Mouse (Mus musculus): ENCODE results near the gene Zfp850. TPM values are rescaled to one million over a fixed set of nuclear protein-coding genes. Genes with fewer than 3 reads are reported as not detected.

Zfp850 gene
- polyA plus RNA-seq (2014; fragmentation: Illumina TruSeq; extraction: RNeasy Lipid Tissue Mini Kit (QIAGEN cat#74804); ENCODE audit: low read depth, low replicate concordance): 1.3 TPM

DNA sequence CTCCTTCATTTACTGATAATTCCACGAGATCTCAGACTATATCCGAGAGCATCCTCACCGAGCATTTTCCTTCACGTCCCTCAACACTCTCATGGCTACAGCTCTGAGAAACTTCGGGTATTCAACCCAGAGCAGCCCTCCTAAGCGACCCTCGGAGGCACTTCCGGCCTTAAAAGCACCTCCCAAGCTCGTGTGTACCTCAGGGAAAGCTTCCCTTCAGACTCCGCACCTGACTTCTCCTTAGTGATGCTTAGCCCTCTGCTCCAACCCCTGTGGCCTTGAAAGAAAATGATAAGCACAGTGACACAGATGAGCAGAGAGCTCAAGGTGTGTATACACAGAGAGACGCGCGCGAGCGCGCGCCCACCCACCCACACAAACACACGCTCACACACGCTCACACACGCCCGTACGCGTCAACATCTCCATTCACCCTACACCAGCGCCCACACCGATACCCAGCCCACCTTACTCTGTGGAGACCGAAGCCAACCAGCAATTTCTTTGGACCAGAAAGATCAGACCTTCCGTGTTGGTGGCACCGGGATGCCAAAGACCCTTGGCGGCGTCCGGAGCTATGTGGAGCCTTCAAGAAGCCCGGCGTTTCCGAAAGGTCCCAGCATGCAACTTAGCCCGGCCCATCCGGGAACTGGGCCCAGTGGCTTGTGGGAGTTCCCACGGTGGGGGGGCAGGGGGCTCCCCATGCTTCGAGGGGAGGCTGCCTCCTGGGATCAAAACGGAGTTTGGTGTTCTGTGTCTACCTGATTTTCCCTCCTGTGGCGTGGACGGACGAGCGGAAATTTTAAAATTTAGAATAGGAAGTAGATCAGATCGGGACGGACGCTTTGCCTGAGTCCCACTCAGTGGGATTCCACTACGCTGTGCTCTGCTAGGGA lies at the start of gene Zfp850:
Gene Zfp850, minus strand, starts transcription at position 567 of the 896 bp plus-strand sequence.

DNA sequence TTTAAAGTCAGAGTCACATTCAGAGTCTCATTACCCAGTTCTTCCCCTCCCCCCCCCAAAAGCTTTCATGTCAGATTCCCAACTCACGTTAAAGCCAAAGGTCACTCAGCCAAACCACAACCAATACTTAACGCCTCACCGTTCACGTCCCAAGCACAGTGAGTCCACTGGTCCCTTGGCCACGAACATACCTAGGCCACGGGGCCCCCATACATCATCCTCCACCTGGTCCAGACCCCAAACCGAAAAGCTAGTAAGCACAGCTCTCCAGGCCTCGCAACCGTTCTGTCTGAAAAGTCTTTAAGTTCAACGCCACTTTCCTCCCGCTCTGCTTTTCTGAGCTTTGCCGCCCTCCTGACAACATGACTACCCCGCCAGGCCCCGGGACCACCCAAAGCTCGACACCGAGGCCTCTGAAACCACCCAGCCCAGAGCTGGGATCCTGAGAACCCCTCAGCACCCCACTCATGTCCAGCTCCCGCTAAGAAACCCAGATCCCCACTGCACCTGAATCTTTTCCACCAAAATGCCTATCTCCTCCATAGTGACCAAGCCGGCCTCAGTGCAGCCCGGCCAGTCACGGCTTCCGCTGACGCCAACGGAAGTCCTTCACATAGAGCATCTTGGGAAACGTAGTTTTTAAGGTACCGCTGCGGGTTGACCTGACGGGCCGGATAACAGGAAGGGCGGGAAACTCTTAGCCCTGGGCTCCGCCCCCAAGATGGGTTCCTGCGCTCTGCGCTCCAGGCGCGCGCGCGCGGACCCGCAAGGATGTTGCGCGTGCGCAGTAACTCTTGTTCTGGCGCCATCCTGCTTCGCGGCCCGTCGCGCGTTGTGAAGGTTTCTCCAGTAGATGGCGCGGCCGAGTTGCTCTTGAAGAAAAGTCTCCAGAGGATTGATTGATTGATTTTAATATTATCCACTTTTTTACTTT lies 35.8 kb upstream of the Zfp850 start, which contains the start of gene Psmc4:
Gene Psmc4, minus strand, starts transcription at position 626 of the 934 bp plus-strand sequence.

DNA sequence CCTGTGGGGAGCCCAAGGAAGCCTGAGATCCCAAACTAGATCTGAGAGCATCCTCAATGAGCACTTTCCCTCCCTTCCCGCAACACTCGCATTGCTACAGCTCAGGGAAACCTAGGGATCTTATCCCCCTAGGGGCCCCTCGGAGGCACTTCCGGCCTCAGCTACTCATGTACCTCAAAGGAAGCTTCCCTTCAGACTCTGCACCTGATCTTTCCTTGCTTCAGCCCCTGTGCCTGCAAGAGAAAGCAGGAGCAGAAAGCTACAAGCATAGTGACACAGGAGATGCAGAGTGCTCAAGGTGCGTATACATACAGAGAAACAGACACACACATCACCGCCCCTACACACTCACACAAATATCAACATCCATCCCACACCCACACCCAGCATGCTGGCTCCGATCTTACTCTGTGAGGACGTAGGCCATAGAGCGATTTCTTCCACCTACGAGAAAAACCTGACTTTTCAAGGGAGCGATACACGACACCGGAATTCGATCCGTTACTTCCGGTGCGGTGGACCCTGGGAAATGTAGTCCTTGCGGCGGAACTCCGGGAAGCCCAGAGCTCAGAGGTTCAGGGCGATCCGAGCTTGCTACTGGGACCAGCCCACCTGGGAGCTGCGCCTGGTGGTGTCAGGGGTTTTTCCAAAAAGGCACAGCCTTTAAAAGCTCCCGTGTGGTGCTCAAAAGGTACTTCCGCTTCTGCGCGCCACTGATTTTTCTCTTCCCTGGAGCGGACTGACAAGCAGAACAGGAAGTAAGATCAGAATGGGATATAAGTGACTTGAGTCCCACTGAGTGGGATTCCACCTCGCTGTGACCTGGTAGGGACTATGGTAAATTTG lies 35.0 kb downstream of the Zfp850 start, which contains the start of gene Zfp780b:
Gene Zfp780b, minus strand, starts transcription at position 489 of the 846 bp plus-strand sequence.

Other genes starting within 250 kb of the Zfp850 start
- gene Zfp626, start 206.9 kb downstream of the Zfp850 start, polyA plus RNA-seq (2014; fragmentation: Illumina TruSeq; extraction: RNeasy Lipid Tissue Mini Kit (QIAGEN cat#74804); ENCODE audit: low read depth, low replicate concordance): 5.7 TPM
- gene Zfp59, start 175.5 kb downstream of the Zfp850 start, polyA plus RNA-seq (2014; fragmentation: Illumina TruSeq; extraction: RNeasy Lipid Tissue Mini Kit (QIAGEN cat#74804); ENCODE audit: low read depth, low replicate concordance): 4.5 TPM
- gene Zfp607a, start 156.6 kb downstream of the Zfp850 start, polyA plus RNA-seq (2014; fragmentation: Illumina TruSeq; extraction: RNeasy Lipid Tissue Mini Kit (QIAGEN cat#74804); ENCODE audit: low read depth, low replicate concordance): 2.3 TPM
- 8.7 TPM for gene Zfp974, start 84.7 kb downstream of the Zfp850 start, polyA plus RNA-seq (2014; fragmentation: Illumina TruSeq; extraction: RNeasy Lipid Tissue Mini Kit (QIAGEN cat#74804); ENCODE audit: low read depth, low replicate concordance)
- gene Zfp780b, start 34.9 kb downstream of the Zfp850 start, polyA plus RNA-seq (2014; fragmentation: Illumina TruSeq; extraction: RNeasy Lipid Tissue Mini Kit (QIAGEN cat#74804); ENCODE audit: low read depth, low replicate concordance): 6.8 TPM
- gene Psmc4, start 36.0 kb upstream of the Zfp850 start, polyA plus RNA-seq (2014; fragmentation: Illumina TruSeq; extraction: RNeasy Lipid Tissue Mini Kit (QIAGEN cat#74804); ENCODE audit: low read depth, low replicate concordance): 101 TPM
- 0.42 TPM for gene Fcgbp, start 57.1 kb upstream of the Zfp850 start, polyA plus RNA-seq (2014; fragmentation: Illumina TruSeq; extraction: RNeasy Lipid Tissue Mini Kit (QIAGEN cat#74804); ENCODE audit: low read depth, low replicate concordance)
- 0.06 TPM for gene 9530053A07Rik, start 115.4 kb upstream of the Zfp850 start, polyA plus RNA-seq (2014; fragmentation: Illumina TruSeq; extraction: RNeasy Lipid Tissue Mini Kit (QIAGEN cat#74804); ENCODE audit: low read depth, low replicate concordance)
- 65.8 TPM for gene Fbl, start 155.6 kb upstream of the Zfp850 start, polyA plus RNA-seq (2014; fragmentation: Illumina TruSeq; extraction: RNeasy Lipid Tissue Mini Kit (QIAGEN cat#74804); ENCODE audit: low read depth, low replicate concordance)
- gene Dyrk1b, start 165.4 kb upstream of the Zfp850 start, polyA plus RNA-seq (2014; fragmentation: Illumina TruSeq; extraction: RNeasy Lipid Tissue Mini Kit (QIAGEN cat#74804); ENCODE audit: low read depth, low replicate concordance): 21.4 TPM

Measured in adipose tissue, adult 10 weeks (tissue).